Mouse (Mus musculus): ENCODE results near the gene Unc13d. TPM values are rescaled to one million over a fixed set of nuclear protein-coding genes. Genes with fewer than 3 reads are reported as not detected.

Unc13d gene
- polyA plus RNA-seq, 1 experiment from 2014 or later: 10.9 TPM

- no peak overlapping the region for H3K27ac ChIP-seq
- H3K79me2 ChIP-seq (ENCODE audit: inconsistent target): peaks cover 19% of the 10 kb centered on the region
- H3K4me3 ChIP-seq (ENCODE audit: inconsistent target): no peak overlapping the region
- peaks cover 18% of the 10 kb centered on the region; the same call in 1 of the 2 replicates for H3K36me3 ChIP-seq (ENCODE audit: inconsistent target)
- 94% methylated on average over 32 of the region's 32 CpGs for WGBS (ENCODE audit: missing documents)
These were observed 28.6 kb upstream of the Unc13d start for GRCm38 (mm10) chr11:116106154-116106962.

DNA sequence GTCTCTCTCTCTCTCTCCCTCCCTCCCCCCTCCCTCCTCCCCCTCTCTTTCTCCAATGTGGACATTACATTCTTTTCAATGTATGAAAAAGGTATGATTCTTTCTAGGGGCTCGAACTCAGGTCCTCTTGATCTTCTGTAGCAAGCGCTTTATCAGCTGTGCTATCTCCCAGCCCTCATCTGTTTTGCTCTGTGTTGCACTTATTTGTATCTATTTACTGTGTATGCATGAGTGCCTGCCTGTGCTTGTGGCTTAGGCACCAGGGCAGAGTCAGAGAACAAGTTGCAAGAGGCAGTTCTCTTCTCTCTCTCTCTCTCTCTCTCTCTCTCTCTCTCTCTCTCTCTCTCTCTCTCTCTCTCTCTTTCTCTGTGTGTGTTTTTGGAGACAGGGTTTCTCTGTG lies 27.3 kb upstream of the Unc13d start:
- peaks cover 17% of the 10 kb centered on the region for H3K79me2 ChIP-seq (ENCODE audit: inconsistent target)
- H3K4me3 ChIP-seq (ENCODE audit: inconsistent target): no peak overlapping the region
- WGBS (ENCODE audit: missing documents): 94% methylated on average over 2 of the region's 2 CpGs
- H3K36me3 ChIP-seq (ENCODE audit: inconsistent target): peaks cover 18% of the 10 kb centered on the region; the same call in 1 of the 2 replicates
- H3K27ac ChIP-seq: no peak overlapping the region

DNA sequence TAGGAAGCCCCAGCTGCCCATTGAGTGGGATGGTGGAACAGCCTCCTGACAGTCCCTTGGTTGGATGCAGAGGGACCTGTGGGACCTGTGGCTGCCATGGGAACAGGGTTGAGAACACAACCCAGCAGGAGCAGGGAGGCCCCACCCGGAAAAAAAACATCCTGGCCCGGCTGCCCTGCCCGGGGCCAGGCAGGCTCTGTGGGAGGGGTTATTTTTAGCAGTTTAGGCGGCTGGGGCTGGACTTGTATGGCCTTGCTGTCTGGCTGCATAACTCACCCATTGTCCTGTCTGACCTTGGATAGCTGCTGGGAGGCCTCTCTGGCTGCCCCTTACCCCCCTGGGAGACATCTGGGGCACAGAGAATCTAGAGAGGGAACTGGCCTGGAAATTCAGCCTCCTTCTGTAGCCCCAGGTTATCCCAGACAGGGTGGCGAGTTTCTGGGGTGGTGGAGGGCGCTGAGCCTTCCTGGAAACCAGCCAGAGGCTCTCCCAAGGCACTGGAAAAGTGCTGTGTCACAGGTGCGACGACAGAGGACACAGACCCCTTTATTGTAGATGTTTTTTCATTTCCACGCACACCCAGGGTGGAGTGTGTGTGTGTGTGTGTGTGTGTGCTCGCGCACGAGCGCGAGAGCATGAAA lies 26.4 kb upstream of the Unc13d start:
- Histone ChIP-seq H3K36me3 (ENCODE audit: inconsistent target) (peaks cover 18% of the 10 kb centered on the region; the same call in 1 of the 2 replicates), H3K4me3 (ENCODE audit: inconsistent target) (no peak overlapping the region), H3K27ac (no peak overlapping the region), H3K79me2 (ENCODE audit: inconsistent target) (peaks cover 14% of the 10 kb centered on the region)
- 42% methylated on average over 6 of the region's 14 CpGs for WGBS (ENCODE audit: missing documents)

DNA sequence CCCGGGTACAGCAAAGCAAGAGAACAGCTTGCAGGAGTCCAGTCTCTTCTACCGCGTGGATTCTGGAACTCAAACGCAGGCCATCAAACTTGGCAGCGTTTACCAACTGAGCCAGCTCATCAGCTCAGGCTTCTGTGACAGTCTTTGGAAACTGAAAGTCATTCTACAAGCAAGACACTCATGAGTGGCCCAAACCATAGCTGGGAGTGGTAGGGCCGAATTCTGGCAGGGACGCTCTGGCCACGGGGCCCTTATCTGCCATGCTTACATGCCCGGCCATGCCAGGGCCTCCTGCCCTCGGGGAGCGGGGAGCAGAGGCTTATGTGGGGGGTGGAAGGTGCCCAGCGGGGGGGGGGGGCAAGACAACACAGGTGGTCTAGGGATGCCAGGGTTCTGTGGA lies 25.8 kb upstream of the Unc13d start:
- 73% methylated on average over 12 of the region's 12 CpGs for WGBS (ENCODE audit: missing documents)

GRCm38 (mm10) chr11:116102472-116102871 lies 24.7 kb upstream of the Unc13d start:
- Histone ChIP-seq H3K4me3 (ENCODE audit: inconsistent target) (no peak overlapping the region), H3K79me2 (ENCODE audit: inconsistent target) (no peaks in the 10 kb centered on the region), H3K27ac (no peak overlapping the region), H3K36me3 (ENCODE audit: inconsistent target) (peaks cover 18% of the 10 kb centered on the region; the same call in 1 of the 2 replicates)
- 52% methylated on average over 3 of the region's 4 CpGs for WGBS (ENCODE audit: missing documents)

More for the DNA sequence above, 25.8 kb upstream of the Unc13d start:
- H3K79me2 ChIP-seq (ENCODE audit: inconsistent target): peaks cover 9% of the 10 kb centered on the region
- peaks cover 18% of the 10 kb centered on the region; the same call in 1 of the 2 replicates for H3K36me3 ChIP-seq (ENCODE audit: inconsistent target)
- no peak overlapping the region for H3K4me3 ChIP-seq (ENCODE audit: inconsistent target)
- H3K27ac ChIP-seq: no peak overlapping the region

DNA sequence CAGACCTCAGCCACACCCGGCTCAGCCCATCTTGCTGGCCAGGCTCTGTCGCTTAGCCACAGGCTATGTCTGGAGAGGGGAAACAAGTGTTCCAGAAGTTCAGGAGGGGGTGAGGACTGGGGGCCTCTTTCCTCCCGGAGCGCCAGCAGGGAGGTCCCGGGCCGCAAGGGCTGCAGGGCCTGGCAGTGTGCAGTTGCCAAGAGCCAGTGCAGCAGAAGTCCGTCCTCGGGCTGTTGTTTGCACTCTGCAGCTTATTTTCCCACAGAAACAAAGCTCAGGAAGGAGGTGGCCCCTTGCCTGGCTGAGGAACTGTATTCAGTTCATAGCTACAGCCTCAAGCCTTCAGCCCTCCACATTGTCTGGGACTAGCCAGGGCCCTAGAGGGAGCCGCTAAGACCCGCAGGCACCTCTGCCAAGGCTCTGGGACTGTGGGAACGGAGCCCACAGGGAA lies 24.2 kb upstream of the Unc13d start:
- Histone ChIP-seq H3K27ac (no peak overlapping the region), H3K4me3 (ENCODE audit: inconsistent target) (no peak overlapping the region)

DNA sequence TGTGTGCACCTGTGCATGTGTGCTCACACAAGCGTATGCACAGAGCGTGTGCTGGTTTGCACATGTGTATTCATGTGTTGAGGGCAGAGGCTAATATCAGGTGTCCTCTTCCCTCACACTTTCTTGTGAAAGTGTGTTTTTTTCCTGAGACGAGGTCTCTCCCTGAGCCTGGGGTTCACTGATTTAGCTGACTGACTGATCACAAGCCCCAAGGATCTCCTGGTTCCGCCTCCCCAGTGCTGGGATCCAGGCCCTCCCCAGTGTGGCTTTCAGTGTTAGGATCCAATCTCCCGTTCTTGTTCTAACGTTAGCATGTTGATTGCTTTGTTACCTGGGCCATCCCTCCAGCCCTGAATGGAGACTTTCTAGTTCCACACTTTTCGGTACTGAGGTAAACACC lies 23.1 kb upstream of the Unc13d start:
- Histone ChIP-seq H3K36me3 (ENCODE audit: inconsistent target) (peaks cover 4% of the 10 kb centered on the region; the same call in 1 of the 2 replicates), H3K4me3 (ENCODE audit: inconsistent target) (no peak overlapping the region), H3K27ac (no peak overlapping the region), H3K79me2 (ENCODE audit: inconsistent target) (no peaks in the 10 kb centered on the region)
- WGBS (ENCODE audit: missing documents): 90% methylated on average over 7 of the region's 7 CpGs

More for the DNA sequence above, 24.2 kb upstream of the Unc13d start:
- Histone ChIP-seq H3K79me2 (ENCODE audit: inconsistent target) (no peaks in the 10 kb centered on the region), H3K36me3 (ENCODE audit: inconsistent target) (peaks cover 15% of the 10 kb centered on the region; the same call in 1 of the 2 replicates)
- 51% methylated on average over 9 of the region's 11 CpGs for WGBS (ENCODE audit: missing documents)

DNA sequence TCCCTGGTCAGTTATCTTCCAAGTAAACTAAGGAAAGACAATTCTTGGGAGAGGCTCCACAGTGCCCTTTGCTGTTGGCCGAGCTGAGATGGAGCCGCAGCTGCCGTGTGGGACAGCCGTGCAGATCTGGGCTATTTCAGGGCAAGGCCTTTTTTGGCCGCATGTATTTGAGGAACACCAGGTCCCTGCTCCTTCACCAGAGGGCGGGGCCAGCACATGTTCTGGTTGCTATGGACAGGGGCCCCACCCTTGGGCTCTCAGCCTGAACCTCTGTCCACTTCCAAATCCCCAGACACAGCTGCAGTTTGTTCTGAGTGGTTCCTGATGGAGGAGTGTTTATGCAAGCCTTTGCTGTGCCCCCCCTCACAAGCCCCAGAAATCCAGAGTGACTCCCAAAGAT lies 22.6 kb upstream of the Unc13d start:
- Histone ChIP-seq H3K79me2 (ENCODE audit: inconsistent target) (no peaks in the 10 kb centered on the region), H3K4me3 (ENCODE audit: inconsistent target) (no peak overlapping the region), H3K27ac (no peak overlapping the region), H3K36me3 (ENCODE audit: inconsistent target) (no peaks in the 10 kb centered on the region)
- 58% methylated on average over 6 of the region's 6 CpGs for WGBS (ENCODE audit: missing documents)

DNA sequence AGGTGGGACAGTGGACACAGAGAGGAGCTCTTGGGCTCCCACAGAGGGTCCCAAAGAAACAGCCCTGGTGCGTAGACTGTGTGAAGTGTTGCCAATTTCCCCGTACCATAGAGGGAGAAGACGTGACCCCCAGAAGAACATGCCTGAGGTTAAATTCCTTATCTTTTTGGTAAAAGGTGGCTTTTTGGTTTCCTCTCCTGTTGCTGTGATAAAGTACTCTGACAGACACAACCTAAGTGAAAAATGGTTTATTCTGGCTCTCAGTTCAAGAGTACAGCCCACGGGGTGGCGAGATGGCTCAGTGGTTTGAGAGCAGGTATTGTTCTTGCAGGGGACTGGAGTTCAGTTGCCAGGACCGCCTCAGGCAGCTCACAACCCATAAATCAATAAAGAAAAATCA lies 21.7 kb upstream of the Unc13d start:
- no peaks in the 10 kb centered on the region for H3K79me2 ChIP-seq (ENCODE audit: inconsistent target)
- H3K36me3 ChIP-seq (ENCODE audit: inconsistent target): no peaks in the 10 kb centered on the region
- no peak overlapping the region for H3K27ac ChIP-seq
- no peak overlapping the region for H3K4me3 ChIP-seq (ENCODE audit: inconsistent target)
- 81% methylated on average over 6 of the region's 6 CpGs for WGBS (ENCODE audit: missing documents)

DNA sequence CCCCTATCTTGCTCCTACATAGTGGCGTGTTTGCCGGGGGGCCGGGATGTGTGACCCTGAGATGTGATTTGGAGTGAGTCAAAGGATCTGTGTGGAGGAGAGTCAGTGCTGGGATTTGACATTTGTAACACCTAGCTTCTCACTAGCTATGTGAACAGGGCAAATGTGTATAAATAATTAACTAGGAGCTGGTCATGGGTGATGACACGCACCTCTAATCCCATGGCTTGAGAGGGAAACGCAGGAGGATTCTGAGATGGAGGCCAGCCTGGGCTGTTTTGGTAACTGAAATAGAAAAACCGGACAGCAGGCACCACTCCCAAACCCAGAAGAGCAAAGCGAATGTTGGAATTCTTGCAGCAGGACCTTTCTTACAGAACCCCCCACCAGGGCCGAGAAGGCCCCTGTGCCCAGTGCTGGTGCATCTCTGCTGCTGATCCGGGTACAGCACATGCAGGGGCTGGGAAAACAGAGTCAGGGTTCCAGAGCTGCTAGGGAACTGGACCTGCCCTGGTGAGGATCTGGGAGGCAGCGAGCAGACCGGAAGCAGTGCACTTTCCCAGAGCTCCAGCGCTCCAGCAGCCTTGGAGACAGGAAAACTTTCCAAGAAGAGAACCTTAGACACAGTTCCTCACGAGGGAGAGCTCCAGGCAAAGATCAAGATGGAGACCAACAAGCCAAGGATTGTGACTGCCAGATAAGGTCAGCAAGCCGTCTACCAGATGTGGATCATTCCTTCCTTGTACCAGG lies 21.1 kb upstream of the Unc13d start:
- Histone ChIP-seq H3K79me2 (ENCODE audit: inconsistent target) (no peaks in the 10 kb centered on the region), H3K4me3 (ENCODE audit: inconsistent target) (no peak overlapping the region), H3K27ac (no peak overlapping the region), H3K36me3 (ENCODE audit: inconsistent target) (no peaks in the 10 kb centered on the region)
- WGBS (ENCODE audit: missing documents): 90% methylated on average over 12 of the region's 14 CpGs

GRCm38 (mm10) chr11:116096213-116097108 lies 18.7 kb upstream of the Unc13d start:
- 34% methylated on average over 5 of the region's 5 CpGs for WGBS (ENCODE audit: missing documents)
- Histone ChIP-seq H3K27ac (peak overlapping the region; percentile 74), H3K4me3 (ENCODE audit: inconsistent target) (no peak overlapping the region), H3K79me2 (ENCODE audit: inconsistent target) (no peaks in the 10 kb centered on the region), H3K36me3 (ENCODE audit: inconsistent target) (no peaks in the 10 kb centered on the region)

- Histone ChIP-seq H3K36me3 (ENCODE audit: inconsistent target) (no peaks in the 10 kb centered on the region), H3K79me2 (ENCODE audit: inconsistent target) (no peaks in the 10 kb centered on the region), H3K4me3 (ENCODE audit: inconsistent target) (no peak overlapping the region), H3K27ac (peak overlapping the region; percentile 82)
- 15% methylated on average over 3 of the region's 3 CpGs for WGBS (ENCODE audit: missing documents)
These were observed 17.8 kb upstream of the Unc13d start for GRCm38 (mm10) chr11:116095573-116095972.

- no peak overlapping the region for H3K4me3 ChIP-seq (ENCODE audit: inconsistent target)
- peak overlapping the region; percentile 82 for H3K27ac ChIP-seq
- WGBS (ENCODE audit: missing documents): 16% methylated on average over 16 of the region's 16 CpGs
- no peaks in the 10 kb centered on the region for H3K36me3 ChIP-seq (ENCODE audit: inconsistent target)
- no peaks in the 10 kb centered on the region for H3K79me2 ChIP-seq (ENCODE audit: inconsistent target)
These were observed 16.2 kb upstream of the Unc13d start for GRCm38 (mm10) chr11:116093771-116094565.
